Mouse (Mus musculus) liver, postnatal 0 days (tissue): Measurements from ENCODE around the gene Fbxl15.

ENCODE experiments used
- CTCF ChIP-seq: sonication (generic); IDR thresholded peaks from 2 replicates; pipeline ENCODE4 v1.5.1; 2016; ENCODE audit warnings: antibody characterized with exemption, low read depth
- EP300 ChIP-seq: IDR thresholded peaks from 2 replicates; pipeline ENCODE4 v1.6.1; 2016; ENCODE audit warnings: antibody characterized with exemption, low read depth, mild to moderate bottlenecking

- TF ChIP-seq CTCF: no peak
- TF ChIP-seq EP300: no peak
Observed at GRCm38 (mm10) chr19:46327531-46328064, 386 bp upstream of the Fbxl15 start.
